Mouse (Mus musculus): ENCODE measurements around the gene Necap2. TPM values are rescaled to one million over a fixed set of nuclear protein-coding genes. Genes with fewer than 3 reads are reported as not detected.
A peak's percentile ranks its signal among the peaks of the same experiment; 100 is the strongest.

The Necap2 gene
- polyA plus RNA-seq, 1 experiment: 85.6 TPM

DNA sequence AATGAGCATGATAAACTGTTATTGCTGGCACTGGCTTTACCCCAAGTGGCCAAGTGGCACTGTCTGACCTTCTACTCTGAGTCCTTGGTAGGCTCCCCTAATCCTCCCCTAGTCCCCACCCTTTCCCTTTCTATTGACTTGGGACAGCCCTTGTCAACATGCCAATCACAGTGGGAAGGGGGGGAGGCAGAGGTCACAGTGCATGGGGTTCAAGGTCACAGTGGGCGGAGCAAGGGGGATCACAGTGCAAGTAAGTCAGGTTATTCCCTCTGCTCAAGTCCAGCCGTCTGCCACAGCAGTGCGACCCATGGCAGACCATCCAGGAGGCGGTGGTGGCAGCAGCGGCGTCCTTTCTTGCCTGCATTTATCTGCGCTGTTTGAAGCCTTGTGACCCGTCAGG lies 37.2 kb upstream of the Necap2 start:
- Histone ChIP-seq H3K27me3 (ENCODE audit: control insufficient read depth, insufficient read depth, insufficient read length) (no peaks in the 10 kb centered on the region), H3ac (ENCODE audit: control insufficient read depth, insufficient read length) (no peak overlapping the region), H3K79me2 (ENCODE audit: control insufficient read depth, insufficient read depth) (peaks cover 13% of the 10 kb centered on the region), H3K36me3 (ENCODE audit: control insufficient read depth, insufficient read depth) (peaks cover 8% of the 10 kb centered on the region), H3K4me3 (no peak overlapping the region), H3K4me2 (ENCODE audit: low read depth) (no peak overlapping the region)
- no peak for TF ChIP-seq SRF (IDR thresholded peaks at IDR 0.05; ENCODE audit: control insufficient read depth, insufficient read length, low read depth)
- no peak for TF ChIP-seq POLR2AphosphoS2 (IDR thresholded peaks at IDR 0.05; ENCODE audit: insufficient read length, low read depth)
- TF ChIP-seq CEBPB (IDR thresholded peaks at IDR 0.05; ENCODE audit: insufficient read depth, poor library complexity, severe bottlenecking): no peak
- no peak for TF ChIP-seq TCF12 (IDR thresholded peaks at IDR 0.05; ENCODE audit: insufficient read depth, poor library complexity, severe bottlenecking)
- TF ChIP-seq TCF3 (IDR thresholded peaks at IDR 0.05; ENCODE audit: insufficient read length, low read depth): no peak
- no peak for TF ChIP-seq MAX (IDR thresholded peaks at IDR 0.05; ENCODE audit: low read depth)
- no peak for TF ChIP-seq MYOG (IDR thresholded peaks at IDR 0.05; ENCODE audit: control insufficient read depth in 1 of 3, insufficient read depth in 1 of 3, insufficient read length in 2 of 3, low read depth in 2 of 3)
- TF ChIP-seq REST (IDR thresholded peaks at IDR 0.05; ENCODE audit: insufficient read depth, insufficient read length): no peak
- TF ChIP-seq E2F4 (IDR thresholded peaks at IDR 0.05; ENCODE audit: insufficient read depth): no peak
- no peak for TF ChIP-seq MYOD1 (IDR thresholded peaks at IDR 0.05; ENCODE audit: control insufficient read depth in 1 of 3, insufficient read length in 2 of 3, low read depth in 2 of 3)
- no peak for TF ChIP-seq POLR2A (IDR thresholded peaks at IDR 0.05; ENCODE audit: insufficient read length, low read depth)
- TF ChIP-seq USF1 (IDR thresholded peaks at IDR 0.05; ENCODE audit: low read depth): no peak

DNA sequence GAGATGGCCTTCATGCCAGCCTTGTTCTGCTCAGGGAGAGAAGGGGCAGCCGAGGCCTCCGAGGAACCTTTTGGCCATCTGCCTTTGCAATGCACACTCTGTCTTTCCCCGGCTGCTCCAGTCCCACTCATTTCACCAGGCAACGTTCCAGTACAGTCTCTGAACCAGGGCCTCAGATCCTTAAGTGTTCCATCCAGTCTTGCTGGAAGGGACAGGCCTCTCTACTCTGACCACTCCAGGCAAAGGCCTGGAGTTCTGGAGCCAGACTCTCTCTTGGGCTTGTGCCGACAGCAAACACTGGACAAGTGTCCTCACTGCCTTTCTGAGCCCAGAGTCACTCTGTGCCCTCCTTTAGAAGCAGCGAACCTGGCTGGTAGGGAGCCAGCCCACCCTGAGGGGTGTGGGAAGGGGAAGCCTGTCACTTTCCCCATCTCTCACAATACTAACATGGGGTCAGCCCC lies 36.4 kb upstream of the Necap2 start:
- Histone ChIP-seq H3K4me3 (no peak overlapping the region), H3K27me3 (ENCODE audit: control insufficient read depth, insufficient read depth, insufficient read length) (no peaks in the 10 kb centered on the region), H3K79me2 (ENCODE audit: control insufficient read depth, insufficient read depth) (peaks cover 6% of the 10 kb centered on the region), H3ac (ENCODE audit: control insufficient read depth, insufficient read length) (no peak overlapping the region), H3K4me2 (ENCODE audit: low read depth) (no peak overlapping the region), H3K36me3 (ENCODE audit: control insufficient read depth, insufficient read depth) (peaks cover 8% of the 10 kb centered on the region)
- TF ChIP-seq MYOG (IDR thresholded peaks at IDR 0.05; ENCODE audit: control insufficient read depth in 1 of 3, insufficient read depth in 1 of 3, insufficient read length in 2 of 3, low read depth in 2 of 3) (no peak), REST (IDR thresholded peaks at IDR 0.05; ENCODE audit: insufficient read depth, insufficient read length) (no peak), POLR2A (IDR thresholded peaks at IDR 0.05; ENCODE audit: insufficient read length, low read depth) (no peak), CEBPB (IDR thresholded peaks at IDR 0.05; ENCODE audit: insufficient read depth, poor library complexity, severe bottlenecking) (no peak), USF1 (IDR thresholded peaks at IDR 0.05; ENCODE audit: low read depth) (no peak), TCF3 (IDR thresholded peaks at IDR 0.05; ENCODE audit: insufficient read length, low read depth) (no peak), TCF12 (IDR thresholded peaks at IDR 0.05; ENCODE audit: insufficient read depth, poor library complexity, severe bottlenecking) (no peak), MAX (IDR thresholded peaks at IDR 0.05; ENCODE audit: low read depth) (no peak), MYOD1 (IDR thresholded peaks at IDR 0.05; ENCODE audit: control insufficient read depth in 1 of 3, insufficient read length in 2 of 3, low read depth in 2 of 3) (no peak)

DNA sequence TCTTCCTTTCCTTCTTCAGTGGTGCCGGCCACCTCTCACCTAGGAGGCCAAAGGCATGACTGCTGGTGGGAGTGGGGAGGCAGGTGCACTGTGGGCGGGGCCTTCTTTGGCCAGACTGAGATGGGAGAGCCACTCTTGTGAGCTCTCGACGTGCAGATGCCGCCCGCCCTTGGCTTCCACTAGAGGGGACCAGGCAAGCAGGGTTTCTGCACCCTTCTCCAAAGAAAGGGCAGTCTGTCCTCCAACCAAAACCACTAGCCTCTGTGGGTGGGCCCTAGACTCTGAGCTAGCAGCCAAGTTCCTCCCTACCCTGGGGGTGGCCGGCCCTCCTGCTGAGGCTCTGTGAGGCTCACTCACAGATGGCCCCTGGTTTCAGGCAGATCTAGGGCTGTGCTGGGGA lies 35.7 kb upstream of the Necap2 start:
- Histone ChIP-seq H3K4me3 (no peak overlapping the region), H3ac (ENCODE audit: control insufficient read depth, insufficient read length) (no peak overlapping the region), H3K27me3 (ENCODE audit: control insufficient read depth, insufficient read depth, insufficient read length) (no peaks in the 10 kb centered on the region), H3K79me2 (ENCODE audit: control insufficient read depth, insufficient read depth) (no peaks in the 10 kb centered on the region), H3K36me3 (ENCODE audit: control insufficient read depth, insufficient read depth) (peaks cover 8% of the 10 kb centered on the region), H3K4me2 (ENCODE audit: low read depth) (no peak overlapping the region)
- TF ChIP-seq POLR2AphosphoS2 (IDR thresholded peaks at IDR 0.05; ENCODE audit: insufficient read length, low read depth): no peak
- TF ChIP-seq MYOD1 (IDR thresholded peaks at IDR 0.05; ENCODE audit: control insufficient read depth in 1 of 3, insufficient read length in 2 of 3, low read depth in 2 of 3): peak in 1 of 3 experiments; percentile 22

DNA sequence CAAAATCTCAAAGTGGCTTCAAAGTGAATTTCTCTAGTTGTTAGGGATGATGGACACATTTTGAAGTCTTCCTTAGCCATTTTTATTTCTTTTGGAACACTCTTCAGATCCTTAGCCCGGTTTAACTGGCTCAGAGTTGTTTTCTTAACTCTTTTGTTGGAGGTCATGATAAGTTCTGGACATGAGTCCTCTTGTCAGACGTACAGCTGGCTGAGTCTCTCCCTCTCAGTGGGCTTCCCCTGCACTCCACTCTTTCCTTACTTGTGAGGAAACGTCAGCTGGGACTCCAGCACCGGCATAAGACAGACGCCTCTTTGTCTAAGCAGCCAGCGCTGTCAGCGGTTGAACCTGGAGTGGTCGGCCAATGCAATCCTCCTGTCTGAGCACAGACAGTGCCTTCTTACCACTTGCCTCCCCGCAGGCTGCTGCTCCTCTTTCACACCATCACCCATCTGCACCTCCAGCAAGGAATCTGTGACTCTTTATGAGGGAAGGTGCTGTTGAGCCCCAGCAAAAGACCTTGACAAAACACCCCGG lies 30.1 kb upstream of the Necap2 start:
- Histone ChIP-seq H3ac (ENCODE audit: control insufficient read depth, insufficient read length) (no peak overlapping the region), H3K4me3 (no peak overlapping the region), H3K36me3 (ENCODE audit: control insufficient read depth, insufficient read depth) (peaks cover 5% of the 10 kb centered on the region), H3K4me2 (ENCODE audit: low read depth) (no peak overlapping the region), H3K27me3 (ENCODE audit: control insufficient read depth, insufficient read depth, insufficient read length) (no peaks in the 10 kb centered on the region), H3K79me2 (ENCODE audit: control insufficient read depth, insufficient read depth) (no peaks in the 10 kb centered on the region)
- no peak for TF ChIP-seq USF1 (IDR thresholded peaks at IDR 0.05; ENCODE audit: low read depth)
- TF ChIP-seq POLR2AphosphoS2 (IDR thresholded peaks at IDR 0.05; ENCODE audit: insufficient read length, low read depth): peak; percentile 18

DNA sequence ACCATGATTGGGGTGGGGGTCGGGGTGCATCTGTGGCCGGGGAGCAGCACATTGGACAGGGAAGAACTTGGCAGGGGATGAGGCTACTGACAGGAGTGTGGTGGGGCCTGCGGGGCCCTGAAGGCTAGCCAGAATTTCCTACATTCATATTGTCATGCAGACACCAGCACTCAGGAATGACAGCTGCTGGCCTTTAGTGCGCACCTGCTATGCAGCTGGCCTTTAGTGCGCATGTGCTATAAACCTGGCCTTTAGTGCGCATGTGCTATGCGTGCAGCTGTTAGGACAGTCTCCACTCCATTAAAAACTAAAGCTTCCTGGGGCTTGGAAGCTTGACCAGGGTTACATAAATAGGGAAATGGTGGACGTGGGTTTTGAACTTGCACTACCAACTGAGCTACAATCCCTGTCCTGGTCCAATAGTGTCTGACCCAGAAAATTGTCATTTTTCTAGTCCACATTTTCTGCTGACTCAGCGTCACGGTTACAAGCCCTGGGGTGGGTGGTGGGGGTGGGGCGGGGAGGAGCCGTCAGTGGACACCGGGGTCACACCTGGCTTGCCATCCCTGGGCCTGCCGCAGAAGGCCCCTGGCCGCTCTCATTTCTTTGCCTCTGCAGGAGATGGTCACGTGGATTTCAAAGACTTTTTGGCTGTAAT lies 28.5 kb upstream of the Necap2 start:
- Histone ChIP-seq H3K4me3 (no peak overlapping the region), H3K79me2 (ENCODE audit: control insufficient read depth, insufficient read depth) (no peaks in the 10 kb centered on the region), H3ac (ENCODE audit: control insufficient read depth, insufficient read length) (no peak overlapping the region), H3K36me3 (ENCODE audit: control insufficient read depth, insufficient read depth) (no peaks in the 10 kb centered on the region), H3K27me3 (ENCODE audit: control insufficient read depth, insufficient read depth, insufficient read length) (no peaks in the 10 kb centered on the region), H3K4me2 (ENCODE audit: low read depth) (no peak overlapping the region)
- TF ChIP-seq TCF12 (IDR thresholded peaks at IDR 0.05; ENCODE audit: insufficient read depth, poor library complexity, severe bottlenecking) (peak; percentile 90), MYOG (IDR thresholded peaks at IDR 0.05; ENCODE audit: control insufficient read depth in 1 of 3, insufficient read depth in 1 of 3, insufficient read length in 2 of 3, low read depth in 2 of 3) (peak; percentile 58 to 99 (median 96)), MYOD1 (IDR thresholded peaks at IDR 0.05; ENCODE audit: control insufficient read depth in 1 of 3, insufficient read length in 2 of 3, low read depth in 2 of 3) (peak in 2 of 3 experiments; percentile 96 to 97), TCF3 (IDR thresholded peaks at IDR 0.05; ENCODE audit: insufficient read length, low read depth) (peak; percentile 96), USF1 (IDR thresholded peaks at IDR 0.05; ENCODE audit: low read depth) (no peak)
